Mouse (Mus musculus) hindbrain, postnatal 0 days (tissue): ENCODE measurements around the gene Abcc5. TPM values are rescaled to one million over a fixed set of nuclear protein-coding genes. Genes with fewer than 3 reads are reported as not detected.

ENCODE experiments used
- ATAC-seq: fragments of 200-750 bp; cut with Nextera tagmentation; 2 replicates; pipeline ENCODE4 v1.8.0; 2017; ENCODE audit warnings: mild to moderate bottlenecking, moderate TSS enrichment, moderate library complexity
- DNase-seq: peaks from one replicate; pipeline ENCODE4 v3.0.0-alpha.2; 2015; ENCODE audit warnings: low spot score
- H3K27ac ChIP-seq: fragments of 300-500 bp; sonication (generic); 2 replicates; pipeline ENCODE4 v1.5.1; 2014; ENCODE audit warnings: mild to moderate bottlenecking
- H3K27me3 ChIP-seq: fragments of 300-500 bp; sonication (generic); 2 replicates; pipeline ENCODE4 v1.6.1; 2014; ENCODE audit warnings: low read length, mixed read lengths; ENCODE audit not compliant: insufficient read depth
- H3K36me3 ChIP-seq: fragments of 300-500 bp; sonication (generic); 2 replicates; pipeline ENCODE4 v1.6.1; 2014; ENCODE audit warnings: low read length, mixed read lengths; ENCODE audit not compliant: insufficient read depth
- H3K4me1 ChIP-seq: fragments of 300-500 bp; sonication (generic); 2 replicates; pipeline ENCODE4 v1.6.1; 2014; ENCODE audit warnings: antibody characterized with exemption, low read length, mixed read lengths; ENCODE audit not compliant: insufficient read depth
- H3K4me2 ChIP-seq: fragments of 300-500 bp; sonication (generic); 2 replicates; pipeline ENCODE4 v1.6.1; 2014; ENCODE audit warnings: low read depth, mild to moderate bottlenecking, low read length, moderate library complexity, mixed read lengths
- H3K4me3 ChIP-seq: fragments of 300-500 bp; sonication (generic); 2 replicates; pipeline ENCODE4 v1.5.1; 2014; ENCODE audit warnings: low read length
- H3K9ac ChIP-seq: fragments of 300-500 bp; sonication (generic); replicated peaks from 2 replicates; pipeline ENCODE4 v1.6.1; 2014; ENCODE audit warnings: mild to moderate bottlenecking, low read length, moderate library complexity, mixed read lengths
- H3K9me3 ChIP-seq: fragments of 300-500 bp; sonication (generic); 2 replicates; pipeline ENCODE4 v1.6.1; 2016; ENCODE audit warnings: low read length, mixed read lengths
- CTCF ChIP-seq: IDR thresholded peaks from 2 replicates; pipeline ENCODE4 v1.5.1; 2016; ENCODE audit warnings: antibody characterized with exemption, control low read depth, low read depth
- WGBS: fragments of 180-500 bp; shearing (Covaris S2); extraction: QIAGEN DNeasy Blood & Tissue Kit; methylation state at CpG from one replicate; pipeline ENCODE4 v1.1.7; 2014; 5-methylcytosine and 5-hydroxymethylcytosine counted together
- polyA plus RNA-seq: library from polyadenylated mRNA; unstranded; fragments of >200 nt; fragmentation: Nextera tagmentation; extraction: Ambion mirVana; gene quantifications from 2 replicates; pipeline ENCODE4 v1.2.1, GENCODE M21; 2015
- total RNA-seq: library from RNA; depleted of rRNA; stranded (reverse); fragments of >200 nt; gene quantifications from 2 replicates; pipeline ENCODE4 v1.2.3, GENCODE M21; 2014; rRNA removed

Abcc5 gene
- total and polyA plus RNA-seq, 2 experiments from 2014 or later, result 80.1 to 81.0 TPM

DNA sequence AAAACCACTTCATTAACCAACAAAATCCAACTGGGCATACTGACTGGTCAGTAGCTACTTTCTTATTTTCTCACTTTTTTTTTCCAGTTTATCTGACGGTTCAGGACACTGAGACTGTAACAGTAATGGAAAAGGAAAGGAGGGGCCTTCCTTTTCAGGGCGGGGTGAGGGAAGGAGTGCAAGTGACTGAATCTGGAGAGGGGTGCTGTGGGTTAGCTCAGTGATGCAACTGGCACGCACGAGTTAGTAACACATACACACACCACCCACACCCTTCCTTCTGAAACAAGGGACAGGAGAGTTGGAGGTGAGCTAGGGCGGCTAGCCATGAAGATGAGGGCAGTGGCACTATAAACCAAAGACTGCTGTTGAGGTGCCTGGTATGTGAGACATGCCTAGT is 102.3 kb downstream of the Abcc5 start:
- DNase-seq, result no peak
- Histone ChIP-seq H3K36me3 (no peaks in the 10 kb centered on the region), H3K27ac (no peak overlapping the region), H3K9ac (no peak overlapping the region), H3K4me1 (no peaks in the 10 kb centered on the region), H3K4me3 (no peak overlapping the region), H3K9me3 (no peaks in the 10 kb centered on the region), H3K27me3 (no peaks in the 10 kb centered on the region), H3K4me2 (no peak overlapping the region)
- ATAC-seq, result no peak
- 78% methylated on average over 5 of the region's 5 CpGs for WGBS
- TF ChIP-seq CTCF, result no peak

DNA sequence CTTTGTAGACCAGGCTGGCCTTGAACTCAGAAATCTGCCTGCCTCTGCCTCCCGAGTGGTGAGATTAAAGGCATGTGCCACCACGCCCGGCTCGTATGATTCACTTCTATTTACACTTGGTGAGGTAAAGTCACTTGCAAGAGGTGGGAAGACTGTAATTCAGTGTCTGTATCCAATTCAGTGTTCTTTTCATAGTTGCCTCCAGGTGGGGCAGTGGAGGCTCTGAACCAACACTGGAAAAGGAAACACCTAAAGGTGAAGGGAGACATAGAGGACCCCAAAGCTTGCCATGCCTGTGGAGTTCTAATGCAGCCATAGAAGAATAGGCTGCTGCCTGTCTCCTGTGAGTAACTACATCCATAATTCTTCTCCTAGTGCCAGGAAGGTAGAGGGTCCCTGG is 103.9 kb downstream of the Abcc5 start:
- no peaks in the 10 kb centered on the region for H3K27me3 ChIP-seq
- H3K27ac ChIP-seq, result no peak overlapping the region
- 87% methylated on average over 4 of the region's 4 CpGs for WGBS
- no peaks in the 10 kb centered on the region for H3K9me3 ChIP-seq
- no peak overlapping the region for H3K9ac ChIP-seq
- no peak for DNase-seq
- no peaks in the 10 kb centered on the region for H3K36me3 ChIP-seq
- H3K4me2 ChIP-seq, result no peak overlapping the region
- H3K4me1 ChIP-seq, result no peaks in the 10 kb centered on the region
- H3K4me3 ChIP-seq, result no peak overlapping the region
- TF ChIP-seq CTCF, result no peak
- no peak for ATAC-seq

DNA sequence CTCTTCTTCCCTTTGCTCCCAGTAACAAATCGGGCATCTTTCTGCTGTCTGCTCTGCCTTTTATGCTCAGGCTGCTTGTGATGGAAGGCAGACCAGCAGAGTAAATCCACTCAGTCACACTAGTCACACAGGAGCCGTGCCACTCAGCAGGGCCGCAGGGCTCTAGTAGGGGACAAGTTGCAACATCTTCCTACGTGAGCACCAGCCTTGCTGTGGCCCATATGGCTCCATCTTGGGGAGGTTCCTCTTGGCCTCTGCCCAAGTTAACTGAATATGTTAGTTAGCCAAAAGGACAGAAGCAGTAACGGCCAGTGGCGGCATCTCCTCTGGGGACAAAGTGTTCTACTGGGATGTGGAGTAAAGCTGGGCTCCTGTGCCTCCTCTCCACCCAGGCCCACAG is 109.4 kb downstream of the Abcc5 start:
- H3K36me3 ChIP-seq, result no peaks in the 10 kb centered on the region
- ATAC-seq (no peak), DNase-seq (no peak)
- no peak overlapping the region for H3K4me3 ChIP-seq
- H3K9me3 ChIP-seq, result no peaks in the 10 kb centered on the region
- H3K4me1 ChIP-seq, result no peaks in the 10 kb centered on the region
- H3K27me3 ChIP-seq, result no peaks in the 10 kb centered on the region
- no peak overlapping the region for H3K9ac ChIP-seq
- H3K4me2 ChIP-seq, result no peak overlapping the region
- WGBS, result 70% methylated on average over 6 of the region's 6 CpGs
- no peak overlapping the region for H3K27ac ChIP-seq
- no peak for TF ChIP-seq CTCF

DNA sequence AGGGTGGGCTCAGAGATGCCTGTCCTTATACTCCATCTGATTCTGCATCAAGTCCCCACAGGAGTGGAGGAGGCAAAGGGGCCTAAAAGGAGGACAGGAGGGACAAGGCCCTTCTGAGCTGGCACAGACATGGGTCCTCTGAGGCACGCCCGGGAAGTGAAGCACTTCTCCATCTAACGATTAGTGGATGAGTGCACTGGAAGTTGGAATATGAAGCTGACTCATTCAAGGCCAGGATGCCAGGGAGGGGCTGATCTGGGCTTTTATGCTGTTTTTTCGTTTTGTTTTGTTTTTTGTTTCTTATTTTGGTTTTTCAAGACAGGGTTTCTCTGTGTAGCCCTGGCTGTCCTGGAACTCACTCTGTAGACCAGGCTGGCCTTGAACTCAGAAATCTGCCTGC is 110.9 kb downstream of the Abcc5 start:
- no peak overlapping the region for H3K4me2 ChIP-seq

DNA sequence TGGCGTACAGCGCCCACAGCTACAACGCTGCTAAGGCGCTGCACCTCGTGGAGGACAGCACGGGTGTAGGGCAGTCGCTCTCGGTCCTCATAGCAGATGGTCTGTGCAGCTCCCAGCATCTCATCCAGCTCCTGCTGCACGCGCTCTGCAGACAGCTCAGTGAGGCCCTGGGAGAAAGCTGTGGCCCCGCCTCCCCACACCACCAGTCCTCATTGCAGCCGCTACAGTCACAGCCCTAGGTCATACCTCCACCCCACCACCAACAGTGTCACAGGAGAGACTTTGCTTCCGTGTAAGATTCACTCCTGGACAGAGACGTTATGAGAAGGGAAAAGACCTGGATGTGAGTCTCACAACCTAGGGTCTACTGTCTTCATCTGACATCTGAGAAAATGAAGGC is 113.9 kb downstream of the Abcc5 start:
- Histone ChIP-seq H3K4me1 (no peaks in the 10 kb centered on the region), H3K9me3 (no peaks in the 10 kb centered on the region), H3K4me3 (no peak overlapping the region), H3K27me3 (no peaks in the 10 kb centered on the region), H3K27ac (no peak overlapping the region), H3K9ac (no peak overlapping the region), H3K4me2 (no peak overlapping the region), H3K36me3 (no peaks in the 10 kb centered on the region)
- 78% methylated on average over 14 of the region's 14 CpGs for WGBS
- ATAC-seq (no peak), DNase-seq (no peak)
- no peak for TF ChIP-seq CTCF

More for the DNA sequence above, 110.9 kb downstream of the Abcc5 start:
- 83% methylated on average over 4 of the region's 4 CpGs for WGBS
- Histone ChIP-seq H3K27ac (no peak overlapping the region), H3K27me3 (no peaks in the 10 kb centered on the region), H3K36me3 (no peaks in the 10 kb centered on the region), H3K4me3 (no peak overlapping the region), H3K4me1 (no peaks in the 10 kb centered on the region), H3K9me3 (no peaks in the 10 kb centered on the region), H3K9ac (no peak overlapping the region)
- DNase-seq, result no peak
- no peak for TF ChIP-seq CTCF
- ATAC-seq, result no peak

DNA sequence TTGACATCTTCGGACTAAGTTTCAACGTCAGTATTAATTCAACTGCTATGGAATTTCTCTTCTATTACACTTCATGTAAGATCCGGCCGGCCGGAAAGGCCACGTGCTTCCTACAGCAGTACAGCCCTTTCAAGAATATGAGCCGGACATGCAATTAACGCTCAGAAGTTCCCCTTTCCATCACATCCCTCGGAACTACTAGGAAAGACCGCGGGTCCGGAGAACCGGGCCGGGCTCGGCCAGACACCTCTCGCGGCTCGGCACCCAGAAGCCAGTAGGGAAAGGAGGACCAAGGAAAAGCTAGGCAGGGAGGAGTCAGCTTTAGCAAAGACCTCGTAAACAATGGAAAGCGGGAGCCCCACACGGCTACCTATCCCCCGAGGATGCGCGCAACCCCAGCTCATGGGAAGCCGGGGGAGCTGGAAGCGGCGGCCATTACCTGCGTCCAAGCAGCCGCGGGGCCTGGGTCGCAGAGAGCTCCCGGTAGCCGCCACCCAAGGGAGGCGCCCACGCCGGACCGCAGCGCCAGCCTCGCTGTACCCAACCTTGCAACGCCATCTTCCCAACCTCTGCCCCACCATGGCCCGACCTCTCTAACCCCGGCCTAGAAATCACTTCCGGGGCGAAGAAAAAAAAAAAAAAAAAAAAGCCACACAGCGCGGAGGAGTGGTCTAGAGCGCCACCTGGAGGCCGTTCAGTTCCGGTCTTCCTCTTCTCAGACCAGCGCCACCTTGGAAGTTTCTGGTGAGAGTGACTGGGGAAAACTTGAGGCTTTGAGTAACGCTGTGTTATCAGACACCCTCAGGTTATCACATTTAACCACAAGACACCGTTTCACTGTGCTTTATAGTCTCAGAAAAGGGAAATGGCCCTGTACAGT is 124.2 kb downstream of the Abcc5 start, which contains the start of gene Parl:
Gene Parl, minus strand, starts transcription at position 618 of the 880 bp plus-strand sequence.
- H3K36me3 ChIP-seq, result peaks cover 3% of the 10 kb centered on the region
- no peaks in the 10 kb centered on the region for H3K27me3 ChIP-seq
- peak within 1 kb of the TSS; percentile 75 for H3K9ac ChIP-seq
- H3K4me3 ChIP-seq, result peak within 1 kb of the TSS; percentile 77
- TF ChIP-seq CTCF, result peak; percentile 97
- WGBS, result under 1% methylated on average over 49 of the region's 52 CpGs
- peak within 1 kb of the TSS; percentile 72 for H3K27ac ChIP-seq
- H3K4me1 ChIP-seq, result peaks cover 17% of the 10 kb centered on the region
- no peaks in the 10 kb centered on the region for H3K9me3 ChIP-seq
- DNase-seq, result peak; percentile 94
- peak; percentile 96 for ATAC-seq
- H3K4me2 ChIP-seq, result peak within 1 kb of the TSS; percentile 68

DNA sequence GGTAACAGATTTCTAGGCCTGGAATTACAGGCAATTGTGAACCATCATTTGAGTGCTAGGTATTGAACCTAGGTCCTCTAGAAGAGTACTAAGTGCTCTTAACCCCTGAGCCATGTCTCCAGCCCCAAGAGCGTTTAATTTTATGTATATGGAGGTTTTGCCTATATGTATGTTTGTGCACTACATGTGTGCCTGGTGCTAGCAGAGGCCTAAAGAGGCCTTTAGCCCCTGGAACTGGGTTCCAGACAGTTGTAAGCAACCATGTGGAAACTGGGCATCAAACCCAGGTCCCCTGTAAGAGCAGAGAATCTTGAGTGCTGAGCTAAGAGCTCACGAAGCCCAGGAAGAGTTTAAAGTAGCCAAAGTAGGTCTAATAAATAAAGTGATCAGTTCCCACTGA is 126.1 kb downstream of the Abcc5 start:
- no peaks in the 10 kb centered on the region for H3K27me3 ChIP-seq
- H3K4me3 ChIP-seq, result no peak overlapping the region
- no peaks in the 10 kb centered on the region for H3K9me3 ChIP-seq
- 0 out of 2 replicates have a peak overlapping the region, but pooled peaks have one; percentile 2 for H3K4me2 ChIP-seq
- H3K4me1 ChIP-seq, result peaks cover 17% of the 10 kb centered on the region
- no peak for ATAC-seq
- no peak overlapping the region for H3K27ac ChIP-seq
- peaks cover 12% of the 10 kb centered on the region for H3K36me3 ChIP-seq
- 84% methylated on average over 2 of the region's 2 CpGs for WGBS
- DNase-seq, result no peak
- no peak overlapping the region for H3K9ac ChIP-seq
- TF ChIP-seq CTCF, result no peak

Other genes starting within 250 kb of the Abcc5 start
- gene Map6d1, start 185.0 kb downstream of the Abcc5 start, total RNA-seq, result 12.4 and 16.3 TPM in 2 replicates
- 5.2 and 5.3 TPM in 2 replicates for gene Map6d1, start 185.0 kb downstream of the Abcc5 start, polyA plus RNA-seq
- gene Parl, start 124.0 kb downstream of the Abcc5 start, total RNA-seq, result 78.2 and 110 TPM in 2 replicates
- gene Parl, start 124.0 kb downstream of the Abcc5 start, polyA plus RNA-seq, result 86.9 and 90.1 TPM in 2 replicates
- 0.10 TPM in 1 of 2 replicates, not detected in the other for gene Cyp2ab1, start 101.0 kb downstream of the Abcc5 start, total RNA-seq
- not detected in 2 replicates for gene Cyp2ab1, start 101.0 kb downstream of the Abcc5 start, polyA plus RNA-seq
- gene Eif2b5, start 72.4 kb upstream of the Abcc5 start, total RNA-seq, result 102 and 109 TPM in 2 replicates
- 80.9 and 81.4 TPM in 2 replicates for gene Eif2b5, start 72.4 kb upstream of the Abcc5 start, polyA plus RNA-seq
- gene Dvl3, start 90.6 kb upstream of the Abcc5 start, total RNA-seq, result 44.3 and 48.6 TPM in 2 replicates
- gene Dvl3, start 90.6 kb upstream of the Abcc5 start, polyA plus RNA-seq, result 22.3 and 25.7 TPM in 2 replicates
- gene Ap2m1, start 109.1 kb upstream of the Abcc5 start, total RNA-seq, result 966 and 1,021 TPM in 2 replicates
- 1,289 and 1,346 TPM in 2 replicates for gene Ap2m1, start 109.1 kb upstream of the Abcc5 start, polyA plus RNA-seq
- 42.1 and 63.4 TPM in 2 replicates for gene Abcf3, start 122.2 kb upstream of the Abcc5 start, total RNA-seq
- 67.5 and 73.2 TPM in 2 replicates for gene Abcf3, start 122.2 kb upstream of the Abcc5 start, polyA plus RNA-seq
- 49.9 and 60.2 TPM in 2 replicates for gene Vwa5b2, start 163.1 kb upstream of the Abcc5 start, total RNA-seq
- 32.6 and 32.8 TPM in 2 replicates for gene Vwa5b2, start 163.1 kb upstream of the Abcc5 start, polyA plus RNA-seq
- gene Eef1akmt4, start 185.2 kb upstream of the Abcc5 start, total RNA-seq, result 6.0 and 6.4 TPM in 2 replicates
- 5.6 and 6.5 TPM in 2 replicates for gene Eef1akmt4, start 185.2 kb upstream of the Abcc5 start, polyA plus RNA-seq
- gene Gm49333, start 185.2 kb upstream of the Abcc5 start, total RNA-seq, result 0.54 TPM in 1 of 2 replicates, not detected in the other
- gene Gm49333, start 185.2 kb upstream of the Abcc5 start, polyA plus RNA-seq, result not detected in 2 replicates
- gene Alg3, start 185.3 kb upstream of the Abcc5 start, total RNA-seq, result 34.8 and 38.9 TPM in 2 replicates
- 35.5 and 36.5 TPM in 2 replicates for gene Alg3, start 185.3 kb upstream of the Abcc5 start, polyA plus RNA-seq
- gene Camk2n2, start 194.9 kb upstream of the Abcc5 start, total RNA-seq, result 70.2 and 82.9 TPM in 2 replicates
- 84.7 and 85.7 TPM in 2 replicates for gene Camk2n2, start 194.9 kb upstream of the Abcc5 start, polyA plus RNA-seq
- 14.7 and 24.6 TPM in 2 replicates for gene Ece2, start 203.4 kb upstream of the Abcc5 start, total RNA-seq
- 16.0 and 16.6 TPM in 2 replicates for gene Ece2, start 203.4 kb upstream of the Abcc5 start, polyA plus RNA-seq
- gene Psmd2, start 225.3 kb upstream of the Abcc5 start, total RNA-seq, result 192 and 196 TPM in 2 replicates
- 308 and 314 TPM in 2 replicates for gene Psmd2, start 225.3 kb upstream of the Abcc5 start, polyA plus RNA-seq
- gene Eif4g1, start 241.9 kb upstream of the Abcc5 start, total RNA-seq, result 424 and 428 TPM in 2 replicates
- 115 and 124 TPM in 2 replicates for gene Eif4g1, start 241.9 kb upstream of the Abcc5 start, polyA plus RNA-seq